Comparison of ENCODE assay signal across 9 mouse cellular contexts in the genomic region with DNA sequence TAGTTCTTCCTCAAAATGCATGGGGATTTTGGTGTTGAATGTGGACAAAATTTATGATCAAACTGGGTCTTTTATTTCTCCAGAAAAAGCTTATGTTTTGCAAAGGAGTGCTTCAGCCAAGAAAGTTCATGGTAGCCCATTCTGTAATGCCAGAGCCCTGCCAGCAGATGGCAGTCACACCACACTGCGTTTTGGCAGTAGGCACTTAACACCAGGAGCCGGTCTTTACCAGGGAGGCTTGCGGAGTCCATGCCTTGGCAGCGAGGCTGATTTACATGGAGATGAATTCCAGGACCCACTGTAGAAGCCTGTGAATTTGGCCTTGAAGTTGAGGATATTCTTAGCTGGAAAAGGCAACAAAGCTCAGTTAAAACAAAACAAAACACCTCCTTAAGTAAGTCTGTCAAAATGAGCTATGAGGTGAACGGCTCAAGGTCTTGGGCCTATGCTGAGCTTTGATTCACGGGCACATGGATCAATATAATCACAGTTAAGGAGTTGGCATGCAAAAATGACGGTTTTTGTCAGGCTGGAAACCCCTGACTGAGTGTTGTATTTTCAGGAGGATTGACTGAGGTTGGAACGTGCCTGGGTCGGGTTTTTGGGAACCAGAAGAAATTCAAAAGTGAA.
DNase-seq lines count a peak whose midpoint lies in the region; ATAC-seq and TF ChIP-seq lines count a peak whose summit lies in the region.
"Had no signal": no experiment of that assay in that cellular context is flagged by ENCODE, and none has a peak within 500 bp of the region (broad histone marks: within the 10 kb centered on the region; RNA-seq: fewer than 3 reads in every experiment).

No protein-coding gene starts in this region.

- H3K9ac ChIP-seq in MEL (ENCODE audit: control insufficient read depth, low read depth, low read length, poor library complexity, severe bottlenecking) = no peak overlapping the region
- no peak overlapping the region for H3K9ac ChIP-seq in lung, embryonic 15.5 days
- H3K9ac ChIP-seq: limb, embryonic 13.5 days had no signal

- peak; percentile 78; the same call in 1 of the 2 replicates for ATAC-seq in lung, embryonic 15.5 days (ENCODE audit: borderline replicate concordance, extremely low read depth, low FRiP score, low TSS enrichment)

- peak; percentile 81 for TF ChIP-seq RAD21 in MEL (IDR thresholded peaks at IDR 0.05; ENCODE audit: low read depth, low read length)

- 40% methylated on average over 9 of the region's 9 CpGs for WGBS in large intestine, adult 2 months
- 30% methylated on average over 9 of the region's 9 CpGs for WGBS in lung, embryonic 15.5 days

- H3K4me3 ChIP-seq in MEL (ENCODE audit: control insufficient read depth in 1 of 2, insufficient read depth in 1 of 2, low read depth in 2 of 2, low read length in 2 of 2) = no peak overlapping the region
- H3K4me3 ChIP-seq in lung, embryonic 15.5 days = no peak overlapping the region
- H3K4me3 ChIP-seq: limb, embryonic 13.5 days had no signal

- H3K79me2 ChIP-seq in MEL (ENCODE audit: control insufficient read depth, insufficient read depth, low read length, poor library complexity) = no peaks in the 10 kb centered on the region

- DNase-seq in MEL (ENCODE audit: low read depth, low spot score) = peak; percentile 51
- DNase-seq in brain, embryonic 14.5 days (ENCODE audit: low read depth) = peak; percentile 88
- peak; percentile 62 for DNase-seq in fibroblast of lung, adult 2 months (ENCODE audit: low read depth)
- peak; percentile 76 for DNase-seq in heart, postnatal 4 days
- DNase-seq in large intestine, adult 2 months (ENCODE audit: low read depth, low spot score) = peak; percentile 35
- DNase-seq in ovary, postnatal 36 days (ENCODE audit: low spot score) = peak; percentile 73
- DNase-seq in urinary bladder, postnatal 36 days (ENCODE audit: low spot score in 2 of 2) = peak; percentile 37 to 62

- no peak for TF ChIP-seq POLR2A in MEL (IDR thresholded peaks at IDR 0.05; ENCODE audit: control insufficient read depth in 1 of 2, insufficient read depth in 1 of 2, low read depth in 1 of 2, low read length in 2 of 2, poor library complexity in 1 of 2)
- no peak for TF ChIP-seq POLR2A in brain, embryonic 14.5 days (IDR thresholded peaks at IDR 0.05; ENCODE audit: borderline replicate concordance, extremely low read depth, insufficient read depth, insufficient read length, poor library complexity, severe bottlenecking)

- H3K27ac ChIP-seq in MEL (ENCODE audit: control insufficient read depth, low read depth, low read length) = no peak overlapping the region
- H3K27ac ChIP-seq in lung, embryonic 15.5 days = no peak overlapping the region
- H3K27ac ChIP-seq: limb, embryonic 13.5 days had no signal

- H3K4me1 ChIP-seq in MEL (ENCODE audit: control insufficient read depth in 1 of 2, insufficient read depth in 2 of 2, low read length in 2 of 2) = no peaks in the 10 kb centered on the region
- H3K4me1 ChIP-seq in lung, embryonic 15.5 days = 0 out of 2 replicates have a peak, but pooled peaks cover 10% of the 10 kb centered on the region

- TF ChIP-seq CTCF in MEL (IDR thresholded peaks at IDR 0.05 in 2 of 3, conservative IDR thresholded peaks at IDR 0.05 in 1 of 3; ENCODE audit: control insufficient read depth in 1 of 3, insufficient read depth in 1 of 3, low read depth in 2 of 3, low read length in 3 of 3, poor library complexity in 1 of 3, severe bottlenecking in 1 of 3) = peak; percentile 78 to 93 (median 91)
- TF ChIP-seq CTCF in brain, embryonic 14.5 days (IDR thresholded peaks at IDR 0.05; ENCODE audit: borderline replicate concordance, extremely low read depth, insufficient read depth, insufficient read length) = peak; percentile 99

- H3K4me2 ChIP-seq in lung, embryonic 15.5 days = no peak overlapping the region
- H3K4me2 ChIP-seq: limb, embryonic 13.5 days had no signal

- H3K9me3 ChIP-seq in MEL (replicated peaks; ENCODE audit: insufficient read depth, low read length) = no peaks in the 10 kb centered on the region
- H3K9me3 ChIP-seq in lung, embryonic 15.5 days = no peaks in the 10 kb centered on the region
- H3K9me3 ChIP-seq: limb, embryonic 13.5 days had no signal

- H3K27me3 ChIP-seq in MEL (ENCODE audit: control insufficient read depth in 1 of 2, insufficient read depth in 2 of 2, low read length in 2 of 2) = no peaks in the 10 kb centered on the region
- H3K27me3 ChIP-seq in lung, embryonic 15.5 days = no peaks in the 10 kb centered on the region
- H3K27me3 ChIP-seq: limb, embryonic 13.5 days had no signal

- no peak for TF ChIP-seq EP300 in MEL (IDR thresholded peaks at IDR 0.05; ENCODE audit: low read depth in 1 of 2, low read length in 2 of 2)

- no peaks in the 10 kb centered on the region for H3K36me3 ChIP-seq in MEL (ENCODE audit: control insufficient read depth in 1 of 2, insufficient read depth in 2 of 2, low read length in 2 of 2)
- no peaks in the 10 kb centered on the region for H3K36me3 ChIP-seq in lung, embryonic 15.5 days
- H3K36me3 ChIP-seq: limb, embryonic 13.5 days had no signal

TF ChIP-seq in MEL, 35 proteins besides CTCF, POLR2A, EP300 and RAD21:
- TF ChIP-seq HCFC1 (IDR thresholded peaks at IDR 0.05; ENCODE audit: low read depth, low read length) = no peak
- peak; percentile 69 for TF ChIP-seq SMC3 (IDR thresholded peaks at IDR 0.05; ENCODE audit: low read depth, low read length)
- TF ChIP-seq TAL1 (IDR thresholded peaks at IDR 0.05; ENCODE audit: low read length) = no peak
- peak; percentile 66 for TF ChIP-seq ZC3H11A (IDR thresholded peaks at IDR 0.05; ENCODE audit: low read depth, low read length)
- TF ChIP-seq NRF1 (IDR thresholded peaks at IDR 0.05; ENCODE audit: insufficient read depth, low read depth, low read length, poor library complexity, severe bottlenecking) = no peak
- TF ChIP-seq MEF2A (IDR thresholded peaks at IDR 0.05; ENCODE audit: extremely low read depth, insufficient replicate concordance, low read depth, low read length, poor library complexity, severe bottlenecking) = no peak

Comparison
In these comparisons a context has a peak if more than half of its experiments do, and no peak if none do; other contexts are left out.
1. DNase-seq: peak in every context shown above with its lines; median percentile 88 in brain, embryonic 14.5 days; 76 in heart, postnatal 4 days; 73 in ovary, postnatal 36 days; 62 in fibroblast of lung, adult 2 months; 51 in MEL; 50 in urinary bladder, postnatal 36 days; 35 in large intestine, adult 2 months.